Mouse (Mus musculus) forebrain, embryonic 14.5 days (tissue): ENCODE results near the gene Gm45521. TPM values are rescaled to one million over a fixed set of nuclear protein-coding genes. Genes with fewer than 3 reads are reported as not detected.

ENCODE experiments used
- ATAC-seq: fragments of 200-750 bp; cut with Nextera tagmentation; 2 replicates; pipeline ENCODE4 v1.8.0; 2017; ENCODE audit warnings: mild to moderate bottlenecking, moderate library complexity
- DNase-seq: peaks from one replicate; pipeline ENCODE4 v3.0.0-alpha.2; 2015; ENCODE audit warnings: low spot score
- H3K27ac ChIP-seq: fragments of 300-500 bp; sonication (generic); 2 replicates; pipeline ENCODE4 v1.5.1; 2014; ENCODE audit warnings: low read depth, mild to moderate bottlenecking, control low read depth, low read length, moderate library complexity
- H3K27me3 ChIP-seq: fragments of 300-500 bp; sonication (generic); replicated peaks from 2 replicates; pipeline ENCODE4 v1.6.1; 2014; ENCODE audit warnings: low read length, control low read depth, mixed read lengths; ENCODE audit not compliant: control insufficient read depth, insufficient read depth
- H3K36me3 ChIP-seq: fragments of 300-500 bp; sonication (generic); 2 replicates; pipeline ENCODE4 v1.6.1; 2014; ENCODE audit warnings: low read length, control low read depth; ENCODE audit not compliant: control insufficient read depth, insufficient read depth
- H3K4me1 ChIP-seq: fragments of 300-500 bp; sonication (generic); 2 replicates; pipeline ENCODE4 v1.6.1; 2014; ENCODE audit warnings: antibody characterized with exemption, low read length, control low read depth; ENCODE audit not compliant: control insufficient read depth, insufficient read depth
- H3K4me2 ChIP-seq: fragments of 300-500 bp; sonication (generic); 2 replicates; pipeline ENCODE4 v1.6.1; 2014; ENCODE audit warnings: mild to moderate bottlenecking, control low read depth, low read length
- H3K4me3 ChIP-seq: fragments of 300-500 bp; sonication (generic); 2 replicates; pipeline ENCODE4 v1.5.1; 2014; ENCODE audit warnings: low read depth, low read length, control low read depth
- H3K9ac ChIP-seq: fragments of 300-500 bp; sonication (generic); 2 replicates; pipeline ENCODE4 v1.6.1; 2014; ENCODE audit warnings: mild to moderate bottlenecking, low read length, control low read depth, moderate library complexity
- H3K9me3 ChIP-seq: fragments of 300-500 bp; sonication (generic); replicated peaks from 2 replicates; pipeline ENCODE4 v1.6.1; 2016; ENCODE audit warnings: low read length, control low read depth, mixed read lengths; ENCODE audit not compliant: control insufficient read depth
- WGBS: fragments of 180-500 bp; shearing (Covaris S2); extraction: QIAGEN DNeasy Blood & Tissue Kit; methylation state at CpG from one replicate; pipeline ENCODE4 v1.1.7; 2014; 5-methylcytosine and 5-hydroxymethylcytosine counted together
- polyA plus RNA-seq: library from polyadenylated mRNA; unstranded; fragments of >200 nt; fragmentation: Nextera tagmentation; extraction: Ambion mirVana; gene quantifications from 2 replicates; pipeline ENCODE4 v1.2.1, GENCODE M21; 2014

Gm45521 gene
- polyA plus RNA-seq, 1 experiment from 2014 or later, result 0.28 TPM

DNA sequence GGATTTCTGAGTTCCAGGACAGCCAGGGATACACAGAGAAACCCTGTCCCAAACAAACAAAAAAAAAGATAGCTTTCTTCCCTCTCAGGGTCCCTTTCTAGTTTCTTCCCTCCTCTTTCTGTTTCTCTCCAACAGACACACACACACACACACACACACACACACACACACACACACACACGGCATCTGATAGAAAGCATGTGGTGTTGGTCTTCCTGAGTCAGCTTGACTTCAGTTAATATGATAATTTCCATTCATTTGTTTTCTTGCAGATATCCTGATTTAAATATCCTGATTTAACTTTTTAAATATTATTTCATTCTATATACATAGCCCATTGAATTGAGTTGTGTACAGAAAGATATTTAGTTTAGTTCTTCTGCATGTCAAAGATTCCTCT lies 28.7 kb upstream of the Gm45521 start:
- no peak for ATAC-seq
- Histone ChIP-seq H3K27me3 (no peaks in the 10 kb centered on the region), H3K36me3 (peaks cover 81% of the 10 kb centered on the region)

DNA sequence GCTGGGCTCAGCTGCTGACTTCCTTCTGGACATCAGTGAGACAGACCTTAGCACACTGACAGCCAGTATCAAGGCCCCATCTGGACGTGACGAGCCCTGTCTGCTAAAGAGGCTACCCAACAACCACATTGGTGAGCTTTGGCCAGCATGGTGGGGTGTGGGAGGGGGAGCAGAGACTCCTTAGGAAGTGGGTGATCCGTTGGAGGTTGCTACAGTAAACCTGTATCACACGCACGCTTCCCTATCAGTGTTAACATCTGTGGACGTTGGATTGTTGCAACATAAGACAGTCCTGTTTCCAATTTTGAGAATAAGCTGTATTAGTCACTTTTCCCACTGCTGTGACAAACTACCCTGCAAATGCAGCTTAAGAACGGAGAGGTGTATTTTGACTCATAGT lies 28.1 kb upstream of the Gm45521 start:
- 91% methylated on average over 7 of the region's 7 CpGs for WGBS

More for the DNA sequence above, 28.7 kb upstream of the Gm45521 start:
- Histone ChIP-seq H3K4me3 (no peak overlapping the region), H3K4me1 (no peaks in the 10 kb centered on the region), H3K4me2 (no peak overlapping the region), H3K9ac (no peak overlapping the region), H3K27ac (no peak overlapping the region), H3K9me3 (no peaks in the 10 kb centered on the region)
- WGBS, result 74% methylated on average over 1 of the region's 1 CpGs
- DNase-seq, result no peak

GRCm38 (mm10) chr14:7932151-7932550 lies 24.9 kb upstream of the Gm45521 start:
- no peak overlapping the region for H3K4me2 ChIP-seq
- H3K9ac ChIP-seq, result no peak overlapping the region
- ATAC-seq, result no peak
- WGBS, result 95% methylated on average over 4 of the region's 4 CpGs
- no peaks in the 10 kb centered on the region for H3K27me3 ChIP-seq
- H3K27ac ChIP-seq, result no peak overlapping the region
- H3K4me3 ChIP-seq, result no peak overlapping the region
- H3K9me3 ChIP-seq, result no peaks in the 10 kb centered on the region
- no peak for DNase-seq
- H3K36me3 ChIP-seq, result peaks cover 84% of the 10 kb centered on the region
- H3K4me1 ChIP-seq, result no peaks in the 10 kb centered on the region

More for the DNA sequence above, 28.1 kb upstream of the Gm45521 start:
- Histone ChIP-seq H3K36me3 (peaks cover 81% of the 10 kb centered on the region), H3K27me3 (no peaks in the 10 kb centered on the region), H3K4me3 (no peak overlapping the region), H3K4me1 (no peaks in the 10 kb centered on the region), H3K9ac (no peak overlapping the region), H3K27ac (no peak overlapping the region), H3K4me2 (no peak overlapping the region), H3K9me3 (no peaks in the 10 kb centered on the region)
- ATAC-seq, result no peak
- DNase-seq, result no peak

- Histone ChIP-seq H3K36me3 (peaks cover 75% of the 10 kb centered on the region), H3K9me3 (no peaks in the 10 kb centered on the region), H3K27me3 (no peaks in the 10 kb centered on the region), H3K4me3 (no peak overlapping the region), H3K27ac (no peak overlapping the region), H3K4me1 (no peaks in the 10 kb centered on the region), H3K9ac (no peak overlapping the region), H3K4me2 (no peak overlapping the region)
- 94% methylated on average over 7 of the region's 7 CpGs for WGBS
- no peak for ATAC-seq
- DNase-seq, result no peak
Measured at GRCm38 (mm10) chr14:7934166-7934565, 22.9 kb upstream of the Gm45521 start.

DNA sequence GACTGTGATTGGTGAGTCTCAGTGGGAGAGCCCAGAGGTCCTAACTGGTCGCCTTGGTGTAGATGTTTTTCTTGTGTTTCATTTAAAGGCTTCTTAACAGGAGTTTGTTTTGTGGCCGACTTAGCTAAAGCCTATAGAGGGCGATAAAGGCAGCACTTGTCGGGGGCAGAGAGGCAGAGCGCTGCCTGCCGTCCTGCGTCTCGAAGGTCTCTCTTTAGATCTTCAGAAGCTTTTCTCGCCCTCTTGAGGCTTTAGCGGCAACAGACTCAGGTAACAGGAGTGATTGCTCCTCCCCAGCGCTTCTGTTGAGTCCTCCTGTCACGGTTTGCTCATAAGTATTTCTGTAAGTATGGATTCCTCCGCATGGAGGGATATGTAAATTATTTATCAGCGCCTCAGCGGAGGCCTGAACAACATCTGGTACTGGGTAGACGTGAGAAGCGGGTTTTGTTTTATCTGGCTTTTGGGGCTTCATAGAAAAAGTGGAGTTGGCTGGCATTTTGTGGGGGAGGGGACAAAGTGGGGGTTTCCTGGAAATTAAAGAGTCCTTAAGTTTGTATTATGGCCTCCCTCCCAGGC lies 19.9 kb upstream of the Gm45521 start:
- no peak overlapping the region for H3K4me3 ChIP-seq
- H3K27me3 ChIP-seq, result no peaks in the 10 kb centered on the region
- H3K4me1 ChIP-seq, result no peaks in the 10 kb centered on the region
- no peak overlapping the region; the same call in 1 of the 2 replicates for H3K4me2 ChIP-seq
- ATAC-seq (peak; percentile 45; the same call in 1 of the 2 replicates), DNase-seq (peak; percentile 66)
- H3K36me3 ChIP-seq, result peaks cover 59% of the 10 kb centered on the region
- WGBS, result 23% methylated on average over 17 of the region's 17 CpGs
- no peaks in the 10 kb centered on the region for H3K9me3 ChIP-seq
- no peak overlapping the region for H3K27ac ChIP-seq
- H3K9ac ChIP-seq, result no peak overlapping the region

DNA sequence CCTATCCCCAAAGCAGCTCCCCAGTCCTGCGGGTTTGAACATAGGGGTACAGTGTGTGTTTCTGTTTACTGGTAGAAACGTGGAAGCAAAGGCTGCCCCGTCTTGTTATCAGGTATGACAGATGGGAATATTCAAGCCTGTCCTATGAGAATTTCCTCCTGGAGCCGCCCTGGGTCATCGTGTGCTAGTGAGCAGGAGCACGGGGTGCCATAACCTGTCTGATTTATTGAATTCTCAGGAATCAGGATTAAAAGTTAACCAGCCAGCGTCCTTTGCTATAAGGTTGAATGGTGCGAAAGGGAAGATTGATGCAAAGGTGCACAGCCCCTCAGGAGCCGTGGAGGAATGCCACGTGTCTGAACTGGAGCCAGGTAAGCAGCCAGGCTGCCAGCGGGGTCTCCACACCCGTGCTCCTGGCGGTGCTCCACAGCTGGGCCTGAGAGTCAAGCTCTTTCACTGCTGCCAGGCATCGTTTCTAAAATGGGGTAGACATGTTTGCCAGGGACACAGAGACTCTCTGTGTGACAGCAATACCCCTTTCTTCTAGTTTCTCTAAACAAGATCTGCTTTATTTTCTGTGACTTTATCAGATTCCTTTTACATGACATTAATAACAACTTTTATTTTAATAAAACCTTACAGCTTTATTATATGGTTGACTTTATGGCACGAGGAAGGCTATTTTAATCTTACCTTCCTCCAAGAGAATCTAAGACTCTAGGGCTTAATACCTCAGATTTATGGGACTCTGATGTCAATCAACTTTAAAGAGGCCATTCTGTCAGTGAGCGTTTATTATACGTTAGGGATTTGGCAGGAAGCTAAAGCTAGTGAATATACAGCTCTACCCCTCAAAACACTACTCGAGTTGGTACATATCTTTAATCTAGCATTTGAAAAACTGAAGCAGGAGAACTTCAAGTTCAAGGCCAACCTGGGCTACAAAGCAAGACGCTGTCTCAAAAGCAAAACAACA lies 18.0 kb upstream of the Gm45521 start:
- no peaks in the 10 kb centered on the region for H3K27me3 ChIP-seq
- no peak overlapping the region for H3K4me2 ChIP-seq
- ATAC-seq (no peak), DNase-seq (no peak)
- no peaks in the 10 kb centered on the region for H3K4me1 ChIP-seq
- peaks cover 54% of the 10 kb centered on the region for H3K36me3 ChIP-seq
- H3K4me3 ChIP-seq, result no peak overlapping the region
- 87% methylated on average over 19 of the region's 19 CpGs for WGBS
- no peak overlapping the region for H3K9ac ChIP-seq
- no peak overlapping the region for H3K27ac ChIP-seq
- H3K9me3 ChIP-seq, result no peaks in the 10 kb centered on the region

DNA sequence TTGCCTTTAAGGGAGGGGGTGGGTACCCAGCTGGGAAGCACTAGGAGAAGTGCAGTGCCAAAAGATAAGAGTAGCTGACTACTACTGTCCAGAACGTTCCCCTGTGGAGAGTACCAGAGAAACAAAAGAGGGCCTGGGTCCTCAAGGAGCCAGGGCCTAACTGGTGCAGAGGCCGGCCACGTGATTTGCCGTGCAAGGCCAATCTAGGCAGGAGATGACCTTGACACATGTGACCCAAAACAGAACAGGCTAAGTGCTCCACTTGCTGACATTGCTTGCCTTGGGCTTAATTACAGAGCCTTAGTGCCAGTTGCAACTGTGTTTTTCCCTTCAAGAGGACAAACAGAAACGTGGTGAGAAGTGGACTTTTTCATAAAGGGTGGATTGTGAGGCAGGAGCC lies 15.7 kb upstream of the Gm45521 start:
- no peak for DNase-seq
- Histone ChIP-seq H3K36me3 (peaks cover 49% of the 10 kb centered on the region), H3K27me3 (no peaks in the 10 kb centered on the region), H3K9me3 (no peaks in the 10 kb centered on the region), H3K9ac (no peak overlapping the region), H3K27ac (no peak overlapping the region), H3K4me2 (no peak overlapping the region), H3K4me1 (no peaks in the 10 kb centered on the region), H3K4me3 (no peak overlapping the region)
- ATAC-seq, result no peak
- 86% methylated on average over 5 of the region's 5 CpGs for WGBS

- H3K4me1 ChIP-seq, result no peaks in the 10 kb centered on the region
- no peak overlapping the region for H3K9ac ChIP-seq
- no peak overlapping the region for H3K27ac ChIP-seq
- 51% methylated on average over 7 of the region's 7 CpGs for WGBS
- H3K4me3 ChIP-seq, result no peak overlapping the region
- H3K27me3 ChIP-seq, result no peaks in the 10 kb centered on the region
- H3K9me3 ChIP-seq, result no peaks in the 10 kb centered on the region
- peaks cover 51% of the 10 kb centered on the region for H3K36me3 ChIP-seq
- no peak overlapping the region for H3K4me2 ChIP-seq
- ATAC-seq (peak; percentile 66; the same call in 1 of the 2 replicates), DNase-seq (peak; percentile 50)
Measured at GRCm38 (mm10) chr14:7943101-7943800, 13.8 kb upstream of the Gm45521 start.
